Mouse (Mus musculus): ENCODE measurements around the gene Vmn2r42.
"Not testable (repeated sequence)": the region's sequence is repeated elsewhere in the genome, so short reads cannot be mapped to it uniquely, and the experiment has no call there.

The Vmn2r42 gene

DNA sequence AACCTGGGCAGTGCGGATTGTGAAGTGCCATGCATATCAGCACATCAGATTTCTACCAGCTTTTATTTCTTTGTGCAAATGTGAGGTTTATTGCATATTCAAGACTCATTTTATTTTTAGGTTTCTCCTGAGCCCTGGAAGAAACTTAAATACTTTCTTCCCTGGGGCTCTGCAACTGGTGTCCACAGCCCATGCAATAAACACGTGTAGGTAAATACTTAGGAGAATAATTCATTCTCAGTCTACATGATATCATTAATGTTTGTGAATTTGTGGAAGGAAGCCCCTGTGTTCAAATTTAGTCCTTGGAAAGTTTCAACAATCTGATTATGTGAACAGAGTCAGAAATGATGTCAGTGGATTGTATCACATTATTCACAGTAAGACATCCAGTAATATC lies at the start of gene Vmn2r42:
Vmn2r42 (minus strand) TSS at position 101 of the 400 bp plus-strand sequence.
- not testable (repeated sequence) for DNase-seq (ENCODE audit: low spot score in 2 of 2)

DNA sequence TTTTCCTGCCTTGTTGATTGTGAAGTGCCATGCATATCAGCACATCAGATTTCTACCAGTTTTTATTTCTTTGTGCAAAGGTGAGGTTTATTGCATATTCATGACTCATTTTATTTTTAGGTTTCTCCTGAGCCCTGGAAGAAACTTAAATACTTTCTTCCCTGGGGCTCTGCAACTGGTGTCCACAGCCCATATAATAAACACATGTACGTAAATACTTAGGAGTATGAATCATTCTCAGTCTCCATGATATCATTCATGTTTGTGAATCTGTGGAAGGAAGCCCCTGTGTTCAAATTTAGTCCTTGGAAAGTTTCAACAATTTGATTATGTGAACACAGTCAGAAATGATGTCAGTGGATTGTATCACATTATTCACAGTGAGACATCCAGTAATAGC lies 38.6 kb downstream of the Vmn2r42 start, which contains the start of gene Vmn2r41:
Vmn2r41 (minus strand) TSS at position 101 of the 400 bp plus-strand sequence.
- DNase-seq (ENCODE audit: low spot score in 2 of 2), result not testable (repeated sequence)
